Mouse (Mus musculus): ENCODE measurements around the gene Hyal3. TPM values are rescaled to one million over a fixed set of nuclear protein-coding genes. Genes with fewer than 3 reads are reported as not detected.
A peak's percentile ranks its signal among the peaks of the same experiment; 100 is the strongest.
"Not testable (repeated sequence)": the region's sequence is repeated elsewhere in the genome, so short reads cannot be mapped to it uniquely, and the experiment has no call there.

Hyal3 gene
- polyA plus RNA-seq, 1 experiment from 2014 or later, result 0.77 TPM

- H3K9me3 ChIP-seq, result no peaks in the 10 kb centered on the region; the same call in 1 of the 2 replicates
- H3K27me3 ChIP-seq (ENCODE audit: insufficient read depth, poor library complexity, severe bottlenecking), result no peaks in the 10 kb centered on the region
- peak; percentile 90 for DNase-seq (ENCODE audit: low spot score)
- peak overlapping the region; percentile 98 for H3K27ac ChIP-seq
- peak overlapping the region; percentile 84 for H3K4me3 ChIP-seq
- under 1% methylated on average over 41 of the region's 41 CpGs for WGBS
- H3K36me3 ChIP-seq, result peaks cover 62% of the 10 kb centered on the region
- peaks cover 80% of the 10 kb centered on the region for H3K4me1 ChIP-seq (replicated peaks)
These were observed 12.0 kb upstream of the Hyal3 start for GRCm38 (mm10) chr9:107568331-107569261.

- Histone ChIP-seq H3K4me1 (replicated peaks) (peaks cover 73% of the 10 kb centered on the region), H3K36me3 (peaks cover 65% of the 10 kb centered on the region), H3K9me3 (no peaks in the 10 kb centered on the region; the same call in 1 of the 2 replicates), H3K27ac (peak overlapping the region; percentile 98), H3K27me3 (ENCODE audit: insufficient read depth, poor library complexity, severe bottlenecking) (no peaks in the 10 kb centered on the region), H3K4me3 (peak overlapping the region; percentile 84)
- DNase-seq (ENCODE audit: low spot score), result no peak
- WGBS, result under 1% methylated on average over 23 of the region's 23 CpGs
These were observed 11.3 kb upstream of the Hyal3 start for GRCm38 (mm10) chr9:107569270-107569669.

GRCm38 (mm10) chr9:107570016-107570415 is 10.6 kb upstream of the Hyal3 start:
- Histone ChIP-seq H3K9me3 (no peaks in the 10 kb centered on the region; the same call in 1 of the 2 replicates), H3K36me3 (peaks cover 65% of the 10 kb centered on the region), H3K4me1 (replicated peaks) (peaks cover 67% of the 10 kb centered on the region), H3K27me3 (ENCODE audit: insufficient read depth, poor library complexity, severe bottlenecking) (no peaks in the 10 kb centered on the region), H3K4me3 (peak overlapping the region; percentile 84), H3K27ac (peak overlapping the region; percentile 98)
- WGBS, result 63% methylated on average over 13 of the region's 13 CpGs
- no peak for DNase-seq (ENCODE audit: low spot score)

- DNase-seq (ENCODE audit: low spot score), result no peak
- Histone ChIP-seq H3K27me3 (ENCODE audit: insufficient read depth, poor library complexity, severe bottlenecking) (no peaks in the 10 kb centered on the region), H3K27ac (no peak overlapping the region; the same call in 1 of the 2 replicates), H3K4me1 (replicated peaks) (peaks cover 66% of the 10 kb centered on the region), H3K36me3 (peaks cover 57% of the 10 kb centered on the region), H3K9me3 (no peaks in the 10 kb centered on the region; the same call in 1 of the 2 replicates), H3K4me3 (peak overlapping the region; percentile 84)
- 93% methylated on average over 21 of the region's 21 CpGs for WGBS
These were observed 9.8 kb upstream of the Hyal3 start for GRCm38 (mm10) chr9:107570845-107571244.

GRCm38 (mm10) chr9:107571534-107572326 is 8.9 kb upstream of the Hyal3 start:
- Histone ChIP-seq H3K4me1 (replicated peaks) (peaks cover 66% of the 10 kb centered on the region), H3K4me3 (peak overlapping the region; percentile 84), H3K27me3 (ENCODE audit: insufficient read depth, poor library complexity, severe bottlenecking) (no peaks in the 10 kb centered on the region), H3K36me3 (peaks cover 50% of the 10 kb centered on the region), H3K9me3 (no peaks in the 10 kb centered on the region; the same call in 1 of the 2 replicates), H3K27ac (peak overlapping the region; percentile 53; the same call in 1 of the 2 replicates)
- DNase-seq (ENCODE audit: low spot score), result no peak
- WGBS, result 94% methylated on average over 22 of the region's 22 CpGs

- Histone ChIP-seq H3K4me3 (peak overlapping the region; percentile 16), H3K36me3 (peaks cover 50% of the 10 kb centered on the region), H3K27ac (0 out of 2 replicates have a peak overlapping the region, but pooled peaks have one; percentile 42), H3K4me1 (replicated peaks) (peaks cover 66% of the 10 kb centered on the region), H3K9me3 (no peaks in the 10 kb centered on the region; the same call in 1 of the 2 replicates), H3K27me3 (ENCODE audit: insufficient read depth, poor library complexity, severe bottlenecking) (no peaks in the 10 kb centered on the region)
- no peak for DNase-seq (ENCODE audit: low spot score)
- 98% methylated on average over 2 of the region's 2 CpGs for WGBS
These were observed 8.3 kb upstream of the Hyal3 start for GRCm38 (mm10) chr9:107572327-107572662.

- not testable (repeated sequence) for H3K4me3 ChIP-seq; DNase-seq (ENCODE audit: low spot score); H3K27me3 ChIP-seq (ENCODE audit: insufficient read depth, poor library complexity, severe bottlenecking); H3K27ac ChIP-seq; H3K9me3 ChIP-seq
- WGBS, result 84% methylated on average over 6 of the region's 6 CpGs
- H3K4me1 ChIP-seq (replicated peaks), result peaks cover 65% of the 10 kb centered on the region
- peaks cover 50% of the 10 kb centered on the region for H3K36me3 ChIP-seq
These were observed 6.8 kb upstream of the Hyal3 start for GRCm38 (mm10) chr9:107573774-107574173.

- Histone ChIP-seq H3K4me1 (replicated peaks) (peaks cover 71% of the 10 kb centered on the region), H3K9me3 (no peaks in the 10 kb centered on the region; the same call in 1 of the 2 replicates), H3K27me3 (ENCODE audit: insufficient read depth, poor library complexity, severe bottlenecking) (no peaks in the 10 kb centered on the region), H3K36me3 (peaks cover 46% of the 10 kb centered on the region), H3K27ac (peak overlapping the region; percentile 86; the same call in 1 of the 2 replicates), H3K4me3 (no peak overlapping the region)
- 86% methylated on average over 14 of the region's 14 CpGs for WGBS
- DNase-seq (ENCODE audit: low spot score), result no peak
These were observed 4.8 kb upstream of the Hyal3 start for GRCm38 (mm10) chr9:107575579-107576356.

- Histone ChIP-seq H3K27me3 (ENCODE audit: insufficient read depth, poor library complexity, severe bottlenecking) (no peaks in the 10 kb centered on the region), H3K9me3 (no peaks in the 10 kb centered on the region; the same call in 1 of the 2 replicates), H3K4me1 (replicated peaks) (peaks cover 71% of the 10 kb centered on the region), H3K36me3 (peaks cover 38% of the 10 kb centered on the region), H3K27ac (peak within 1 kb of the TSS; percentile 86), H3K4me3 (peak within 1 kb of the TSS; percentile 52)
- DNase-seq (ENCODE audit: low spot score), result peak; percentile 89
- WGBS, result 25% methylated on average over 16 of the region's 16 CpGs
These were observed 4.1 kb upstream of the Hyal3 start, which contains the start of gene Hyal1 for GRCm38 (mm10) chr9:107576357-107577107. TSS of gene Hyal1 (plus strand) at chr9:107576927.

GRCm38 (mm10) chr9:107577871-107578270 is 2.7 kb upstream of the Hyal3 start:
- 0 out of 2 replicates have a peak overlapping the region, but pooled peaks have one; percentile 52 for H3K4me3 ChIP-seq
- DNase-seq (ENCODE audit: low spot score), result no peak
- peaks cover 74% of the 10 kb centered on the region for H3K4me1 ChIP-seq (replicated peaks)
- H3K27ac ChIP-seq, result no peak overlapping the region
- H3K9me3 ChIP-seq, result no peaks in the 10 kb centered on the region; the same call in 1 of the 2 replicates
- peaks cover 30% of the 10 kb centered on the region for H3K36me3 ChIP-seq
- WGBS, result 92% methylated on average over 10 of the region's 10 CpGs
- H3K27me3 ChIP-seq (ENCODE audit: insufficient read depth, poor library complexity, severe bottlenecking), result no peaks in the 10 kb centered on the region

GRCm38 (mm10) chr9:107578587-107578986 is 2.0 kb upstream of the Hyal3 start, which contains the start of gene Naa80:
TSS of gene Naa80 (plus strand) at chr9:107578887.
- Histone ChIP-seq H3K27me3 (ENCODE audit: insufficient read depth, poor library complexity, severe bottlenecking) (no peaks in the 10 kb centered on the region), H3K4me3 (0 out of 2 replicates have a peak within 1 kb of the TSS, but pooled peaks have one; percentile 70), H3K9me3 (no peaks in the 10 kb centered on the region; the same call in 1 of the 2 replicates), H3K27ac (peak within 1 kb of the TSS; percentile 93; the same call in 1 of the 2 replicates), H3K36me3 (peaks cover 30% of the 10 kb centered on the region), H3K4me1 (replicated peaks) (peaks cover 78% of the 10 kb centered on the region)
- WGBS, result 88% methylated on average over 3 of the region's 3 CpGs
- no peak for DNase-seq (ENCODE audit: low spot score)

Data from hindbrain, embryonic 10.5 days (tissue).